Mouse (Mus musculus) testis, adult 2 months (tissue): ENCODE results near the gene Col18a1. TPM values are rescaled to one million over a fixed set of nuclear protein-coding genes. Genes with fewer than 3 reads are reported as not detected.
A peak's percentile ranks its signal among the peaks of the same experiment; 100 is the strongest.
"Not testable (repeated sequence)": the region's sequence is repeated elsewhere in the genome, so short reads cannot be mapped to it uniquely, and the experiment has no call there.

ENCODE experiments used
- H3K27ac ChIP-seq: fragments of 200-500 bp; 2 replicates; pipeline ENCODE4 v1.5.1; 2012; ENCODE audit warnings: low read depth, low read length; ENCODE audit not compliant: control insufficient read depth, insufficient read depth
- H3K27me3 ChIP-seq: fragments of 200-500 bp; 2 replicates; pipeline ENCODE4 v1.6.1; 2012; ENCODE audit warnings: mild to moderate bottlenecking, low read length, moderate library complexity; ENCODE audit not compliant: control insufficient read depth, insufficient read depth
- H3K36me3 ChIP-seq: fragments of 200-500 bp; 2 replicates; pipeline ENCODE4 v1.6.1; 2012; ENCODE audit warnings: mild to moderate bottlenecking, low read length; ENCODE audit not compliant: control insufficient read depth, insufficient read depth
- H3K4me1 ChIP-seq: fragments of 200-500 bp; 2 replicates; pipeline ENCODE4 v1.6.1; 2012; ENCODE audit warnings: low read length; ENCODE audit not compliant: control insufficient read depth, insufficient read depth
- H3K4me3 ChIP-seq: fragments of 200-500 bp; 2 replicates; pipeline ENCODE4 v1.5.1; 2012; ENCODE audit warnings: low read depth, mild to moderate bottlenecking, low read length, moderate library complexity, mixed read lengths; ENCODE audit not compliant: control insufficient read depth
- CTCF ChIP-seq: fragments of 200-500 bp; IDR thresholded peaks from 2 replicates; pipeline ENCODE4 v1.5.1; 2012; ENCODE audit warnings: low read depth, mild to moderate bottlenecking, inconsistent platforms, low read length, moderate library complexity; ENCODE audit not compliant: control insufficient read depth, insufficient read depth, insufficient replicate concordance
- POLR2A ChIP-seq: fragments of 200-500 bp; IDR thresholded peaks from 2 replicates; pipeline ENCODE4 v1.6.1; 2012; ENCODE audit warnings: low read depth, mild to moderate bottlenecking, inconsistent platforms, low read length, moderate library complexity; ENCODE audit not compliant: control insufficient read depth
- polyA plus RNA-seq: library from polyadenylated mRNA; depleted of rRNA; stranded (reverse); fragments of >200 nt; gene quantifications from 2 replicates; pipeline ENCODE4 v1.2.3, GENCODE M21; 2012

The Col18a1 gene
- polyA plus RNA-seq, 1 experiment: 10.5 TPM

DNA sequence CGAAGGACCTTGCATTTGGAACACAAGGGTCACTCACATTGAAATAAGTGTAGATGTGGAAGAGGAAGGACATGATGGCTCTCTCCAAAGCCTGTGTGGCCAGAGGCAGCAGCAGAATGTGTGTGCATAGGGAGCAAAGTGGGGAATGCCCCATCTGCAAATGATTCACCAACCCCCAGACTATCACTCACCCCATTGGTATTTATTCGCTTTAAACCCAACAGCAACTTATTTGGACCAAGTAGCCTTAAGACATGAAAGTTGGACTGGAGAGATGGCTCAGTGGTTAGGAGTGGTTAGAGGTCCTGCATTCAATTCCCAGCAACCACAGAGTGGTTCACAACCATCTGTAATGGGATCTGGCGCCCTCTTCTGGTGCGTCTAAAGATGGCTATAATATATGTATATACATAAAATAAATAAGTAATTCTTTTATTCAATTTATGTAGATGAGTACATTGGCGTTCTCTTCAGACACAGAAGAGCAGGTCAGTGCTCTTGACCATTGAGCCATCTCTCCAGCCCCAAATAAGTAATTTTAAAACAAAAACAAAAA is 31.0 kb downstream of the Col18a1 start:
- Histone ChIP-seq H3K4me3 (no peak overlapping the region), H3K36me3 (no peaks in the 10 kb centered on the region), H3K27ac (no peak overlapping the region), H3K27me3 (no peaks in the 10 kb centered on the region), H3K4me1 (no peaks in the 10 kb centered on the region; the same call in 1 of the 2 replicates)
- TF ChIP-seq POLR2A (no peak), CTCF (no peak)

DNA sequence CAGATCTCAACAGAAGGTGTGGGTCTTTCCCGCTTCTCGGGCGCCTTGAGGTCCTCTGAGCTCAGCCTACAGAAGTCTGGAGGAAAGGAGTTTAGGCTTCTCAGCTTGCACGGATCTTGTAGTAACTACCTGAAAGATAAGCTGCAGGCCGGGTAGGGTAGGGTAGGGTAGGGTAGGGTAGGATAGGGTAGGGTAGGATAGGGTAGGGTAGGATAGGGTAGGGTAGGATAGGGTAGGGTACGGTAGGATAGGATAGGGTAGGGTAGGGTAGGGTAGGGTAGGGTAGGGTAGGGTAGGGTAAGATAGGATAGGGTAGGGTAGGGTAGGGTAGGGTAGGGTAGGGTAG is 31.6 kb downstream of the Col18a1 start:
- not testable (repeated sequence) for H3K27ac ChIP-seq, H3K4me1 ChIP-seq, H3K36me3 ChIP-seq, H3K4me3 ChIP-seq, H3K27me3 ChIP-seq

DNA sequence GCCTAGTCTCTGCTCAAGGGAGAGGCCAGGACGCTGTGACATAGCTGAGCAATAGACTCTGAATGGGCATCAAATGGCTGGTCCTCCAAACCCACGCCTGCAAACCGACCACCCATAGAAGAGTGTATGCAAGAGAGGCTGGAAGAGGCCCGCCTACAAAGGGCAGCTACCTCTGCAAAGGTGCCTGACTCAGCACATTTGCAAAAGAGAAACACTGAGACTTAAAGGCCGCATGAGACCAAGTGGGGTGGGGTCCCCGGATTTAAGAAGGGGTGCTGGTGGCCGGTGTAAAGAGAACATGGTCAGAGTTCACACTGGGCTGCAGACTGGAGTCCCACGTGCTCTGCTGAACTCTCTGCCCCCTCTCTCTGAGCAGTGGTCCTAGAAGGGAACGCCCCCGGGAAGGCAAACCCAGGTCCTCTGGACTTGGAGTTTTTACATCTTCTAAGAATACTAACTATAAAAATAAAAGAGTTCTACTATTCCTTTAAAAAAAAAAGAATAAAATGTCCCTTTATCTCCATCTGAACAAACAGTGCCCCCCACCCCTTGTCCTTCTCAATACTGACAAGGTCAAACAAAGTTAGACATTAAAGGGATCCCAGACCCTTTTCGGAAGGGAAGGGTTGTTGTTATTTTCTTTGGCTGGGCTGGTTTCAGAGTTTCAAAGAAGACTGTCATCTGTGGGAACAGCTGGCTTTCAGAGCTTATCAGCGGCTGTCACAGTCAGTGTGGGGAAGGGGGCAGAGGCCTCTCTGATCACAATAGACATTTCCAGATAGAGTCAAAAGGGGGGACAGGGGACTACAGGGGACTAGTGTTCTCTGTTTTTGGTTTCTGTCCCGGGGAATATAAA is 32.2 kb downstream of the Col18a1 start:
- Histone ChIP-seq H3K27ac (no peak overlapping the region), H3K4me1 (no peaks in the 10 kb centered on the region; the same call in 1 of the 2 replicates), H3K36me3 (no peaks in the 10 kb centered on the region), H3K4me3 (no peak overlapping the region), H3K27me3 (no peaks in the 10 kb centered on the region)
- TF ChIP-seq POLR2A (no peak), CTCF (no peak)

DNA sequence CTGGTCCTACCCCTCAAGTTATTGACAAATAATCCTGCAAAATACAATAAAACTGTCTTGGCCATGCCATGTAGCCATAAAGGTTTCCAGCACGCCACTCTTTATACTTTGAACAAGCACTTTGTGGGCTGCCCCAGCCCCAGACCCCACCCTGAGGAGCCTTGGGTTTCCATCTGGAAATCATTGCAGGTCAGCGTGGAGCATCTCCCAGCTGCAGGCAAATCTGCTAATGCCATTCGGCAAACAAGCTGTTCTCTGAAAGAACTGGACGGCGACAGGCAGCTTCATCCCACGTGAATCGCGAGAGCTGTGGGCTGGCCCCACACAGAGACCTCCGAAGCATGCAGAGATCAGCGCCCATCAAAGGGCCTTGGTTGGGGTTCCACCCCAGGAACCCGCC is 34.2 kb downstream of the Col18a1 start:
- H3K36me3 ChIP-seq: no peaks in the 10 kb centered on the region
- no peak overlapping the region for H3K27ac ChIP-seq
- H3K4me1 ChIP-seq: no peaks in the 10 kb centered on the region; the same call in 1 of the 2 replicates
- TF ChIP-seq CTCF (no peak), POLR2A (no peak)
- H3K27me3 ChIP-seq: no peaks in the 10 kb centered on the region
- no peak overlapping the region for H3K4me3 ChIP-seq

DNA sequence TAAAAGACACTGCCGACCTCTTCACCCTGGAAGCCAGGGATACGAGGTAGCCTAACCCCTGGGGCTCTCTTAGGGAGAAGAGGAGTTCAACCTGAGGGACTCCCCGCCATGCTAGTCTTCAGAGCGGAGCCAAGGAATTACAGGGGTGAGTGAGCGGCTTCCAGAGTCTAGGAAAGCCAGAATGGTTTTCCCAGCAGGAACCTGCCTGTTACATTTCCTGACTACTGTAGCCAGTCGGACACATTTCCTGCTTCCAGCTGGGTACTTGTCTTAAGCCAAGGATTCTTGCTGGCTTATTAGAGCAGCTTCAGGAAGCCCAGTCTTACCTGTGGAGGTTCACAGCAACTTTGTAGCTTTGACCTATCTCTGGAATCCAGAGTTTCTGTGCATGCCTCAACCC is 34.8 kb downstream of the Col18a1 start:
- H3K4me1 ChIP-seq: no peaks in the 10 kb centered on the region; the same call in 1 of the 2 replicates
- TF ChIP-seq CTCF (no peak), POLR2A (no peak)
- H3K4me3 ChIP-seq: no peak overlapping the region
- H3K27ac ChIP-seq: no peak overlapping the region
- H3K27me3 ChIP-seq: no peaks in the 10 kb centered on the region
- no peaks in the 10 kb centered on the region for H3K36me3 ChIP-seq

DNA sequence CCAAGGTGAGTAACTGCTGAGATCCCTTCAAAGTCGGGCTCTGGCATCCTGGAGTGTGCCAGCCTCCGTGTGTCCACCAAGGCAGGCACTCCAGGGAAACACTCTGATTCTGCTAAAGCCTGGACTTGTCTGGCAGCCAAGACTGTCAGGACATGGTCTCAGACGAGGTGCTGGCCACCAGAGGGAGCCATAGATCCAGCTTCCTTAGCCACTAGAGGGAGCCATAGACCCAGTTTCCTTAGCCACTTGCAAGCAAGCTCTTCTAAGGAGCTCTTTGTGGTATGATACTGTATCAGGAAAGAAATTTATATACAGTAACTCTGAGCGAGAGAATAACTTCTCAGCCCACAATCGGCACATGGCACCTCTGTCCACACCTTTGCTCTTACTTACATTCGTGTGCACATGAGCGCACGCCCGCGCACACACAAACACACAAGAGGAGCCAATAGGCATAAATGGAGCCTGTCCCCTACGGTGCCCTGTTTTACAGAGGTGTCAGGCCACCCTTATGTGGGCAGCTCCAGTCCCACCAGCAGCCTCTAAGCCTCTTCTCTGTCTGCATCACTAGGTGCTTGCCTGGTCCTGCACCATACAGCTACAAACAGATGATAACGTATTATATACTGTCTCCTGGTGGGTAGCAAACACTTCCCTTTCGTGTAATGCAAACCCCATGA is 35.6 kb downstream of the Col18a1 start:
- Histone ChIP-seq H3K4me1 (no peaks in the 10 kb centered on the region; the same call in 1 of the 2 replicates), H3K36me3 (no peaks in the 10 kb centered on the region), H3K27me3 (no peaks in the 10 kb centered on the region), H3K27ac (no peak overlapping the region), H3K4me3 (no peak overlapping the region)
- TF ChIP-seq CTCF (peak; percentile 99), POLR2A (no peak)

DNA sequence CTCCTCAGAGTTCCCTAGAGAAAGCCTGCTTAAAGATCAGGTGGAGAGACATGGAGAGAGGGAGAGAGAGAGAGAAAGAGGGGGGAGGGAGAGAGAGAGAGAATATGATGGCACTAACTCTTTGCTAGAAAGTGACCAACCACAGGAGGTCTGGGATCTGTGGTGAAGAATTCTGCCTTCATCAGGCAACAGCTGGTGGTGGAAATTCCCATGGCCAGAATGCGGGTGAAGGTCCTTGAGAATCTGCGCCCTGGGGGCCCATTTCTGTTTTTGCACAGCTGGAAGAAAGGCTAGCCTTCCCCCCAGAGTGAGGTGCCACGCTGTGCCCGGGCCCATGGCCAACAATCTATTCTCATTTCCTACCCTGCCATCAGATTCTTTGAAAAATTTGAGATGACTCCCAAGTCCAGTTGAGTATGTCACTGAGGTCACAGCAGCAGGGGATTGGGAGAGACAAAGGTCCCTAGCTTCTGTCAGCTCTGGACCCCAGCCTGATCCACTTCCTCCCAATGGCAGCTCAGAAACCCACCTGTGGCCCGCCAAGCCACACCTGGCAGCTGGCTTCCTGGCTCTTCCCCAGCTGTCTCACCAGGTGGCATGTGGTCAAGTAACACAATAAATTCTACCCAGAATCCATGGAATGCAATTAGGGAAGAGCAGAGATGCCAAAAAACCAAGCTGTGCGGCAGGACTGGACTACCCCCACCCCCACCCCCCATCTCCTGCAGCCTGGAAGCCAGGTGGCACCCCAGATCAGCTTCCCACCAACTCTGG is 36.5 kb downstream of the Col18a1 start:
- no peak overlapping the region for H3K27ac ChIP-seq
- H3K27me3 ChIP-seq: no peaks in the 10 kb centered on the region
- TF ChIP-seq POLR2A (no peak), CTCF (no peak)
- H3K36me3 ChIP-seq: no peaks in the 10 kb centered on the region
- no peaks in the 10 kb centered on the region; the same call in 1 of the 2 replicates for H3K4me1 ChIP-seq
- H3K4me3 ChIP-seq: no peak overlapping the region
